Mouse (Mus musculus) olfactory bulb, adult 2 months (tissue): ENCODE data around the gene Ppp2r5d.
A peak's percentile ranks its signal among the peaks of the same experiment; 100 is the strongest.

Experiments used
- CTCF ChIP-seq: fragments of 200-500 bp; IDR thresholded peaks from 2 replicates; pipeline ENCODE4 v1.5.1; 2012; ENCODE audit warnings: low read depth, mild to moderate bottlenecking, low read length, moderate library complexity; ENCODE audit not compliant: insufficient read depth
- POLR2A ChIP-seq: fragments of 200-500 bp; IDR thresholded peaks from 2 replicates; pipeline ENCODE4 v1.6.1; 2012; ENCODE audit warnings: mild to moderate bottlenecking, low read depth, low read length, moderate library complexity; ENCODE audit not compliant: insufficient read depth

DNA sequence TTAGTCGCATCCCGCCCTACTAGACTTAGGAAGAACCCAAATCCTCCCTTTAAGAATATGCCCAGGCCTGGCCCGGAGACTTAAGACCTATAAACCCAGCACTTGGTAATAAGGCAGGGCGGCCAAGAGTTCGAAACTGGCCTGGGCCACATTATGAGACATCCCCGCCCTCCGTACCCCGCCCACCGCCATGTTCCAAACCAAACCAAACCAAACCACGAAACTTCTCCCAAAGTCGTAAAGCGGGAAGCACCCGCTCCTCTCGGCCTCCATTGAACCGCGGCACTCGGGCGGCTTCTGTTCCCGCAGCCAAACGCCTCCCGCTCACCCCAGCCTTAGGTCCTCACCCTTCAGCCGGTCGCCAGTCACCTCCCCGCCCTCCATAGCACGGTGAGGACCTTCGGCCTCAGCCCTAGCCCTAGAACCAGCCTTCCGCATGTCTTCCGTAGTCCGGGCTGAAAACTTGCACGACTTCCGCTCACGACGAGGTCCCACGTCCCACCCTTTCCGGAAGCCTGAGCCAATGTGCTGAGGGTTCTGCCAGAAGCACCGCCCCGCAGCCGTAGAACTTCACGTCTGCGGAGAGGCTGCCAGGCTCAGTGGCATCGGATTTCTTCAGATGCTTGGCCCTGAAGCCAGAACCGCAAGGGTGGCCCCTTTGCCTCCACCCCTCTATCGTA lies 30.9 kb downstream of the Ppp2r5d start, which contains the start of gene Rrp36:
- TF ChIP-seq CTCF (no peak), POLR2A (peak; percentile 50; the same call in 1 of the 2 replicates)
